Mouse (Mus musculus): ENCODE results near the gene Scml2.

- no peak for TF ChIP-seq CTCF (IDR thresholded peaks at IDR 0.05; ENCODE audit: low read depth, low read length)
- TF ChIP-seq POLR2A (IDR thresholded peaks at IDR 0.05; ENCODE audit: insufficient read depth, low read length), result no peak
Observed at GRCm38 (mm10) chrX:161162314-161163068, 45.5 kb downstream of the Scml2 start.
